Mouse (Mus musculus) small intestine, adult 2 months (tissue): ENCODE measurements at regions not wholly inside any gene's neighbourhood (a gene's known extent, or its start where the extent isn't known, plus 50 kb on each side); places are given as distances from the start of the nearest gene placed in this dataset.

Experiments used
- CTCF ChIP-seq: fragments of 200-500 bp; IDR thresholded peaks from 2 replicates; pipeline ENCODE4 v1.5.1; 2012; ENCODE audit warnings: low read depth, mild to moderate bottlenecking, control low read depth, inconsistent platforms, low read length, moderate library complexity, mixed read lengths; ENCODE audit not compliant: insufficient replicate concordance, insufficient read length; ENCODE audit errors: extremely low read depth
- POLR2A ChIP-seq: fragments of 200-500 bp; IDR thresholded peaks from 2 replicates; pipeline ENCODE4 v1.6.1; 2012; ENCODE audit warnings: low read depth, mild to moderate bottlenecking, control low read depth, inconsistent platforms, low read length, moderate library complexity

DNA sequence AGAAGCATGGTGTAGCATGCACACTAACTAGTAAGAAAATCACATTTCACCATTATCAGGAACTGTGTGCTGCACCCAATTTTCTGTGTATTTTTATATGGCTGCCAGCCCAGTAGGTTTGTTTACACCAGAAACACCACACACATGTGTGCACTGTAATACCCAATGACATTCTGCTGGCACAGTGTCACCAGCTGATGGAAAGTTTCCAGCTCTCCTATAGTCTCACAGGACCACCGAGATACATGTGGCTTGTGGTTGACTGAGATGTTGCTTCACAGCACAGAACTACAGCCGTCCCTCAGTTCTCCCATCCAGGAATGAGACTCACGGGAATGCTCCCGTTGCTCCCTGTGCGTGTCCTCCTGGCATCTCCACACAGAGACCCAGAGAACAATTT, 149.4 kb upstream of the Elac2 start:
- TF ChIP-seq CTCF: no peak
- TF ChIP-seq POLR2A: no peak
